Mouse (Mus musculus): ENCODE measurements at regions not wholly inside any gene's neighbourhood (a gene's known extent, or its start where the extent isn't known, plus 50 kb on each side); places are given as distances from the start of the nearest gene placed in this dataset.

- Histone ChIP-seq H3K36me3 (ENCODE audit: control insufficient read depth, insufficient read depth) (no peaks in the 10 kb centered on the region), H3K4me2 (ENCODE audit: low read depth) (no peak overlapping the region), H3K79me2 (ENCODE audit: control insufficient read depth, insufficient read depth) (no peaks in the 10 kb centered on the region), H3K4me3 (no peak overlapping the region), H3ac (ENCODE audit: control insufficient read depth, insufficient read length) (no peak overlapping the region), H3K27me3 (ENCODE audit: control insufficient read depth, insufficient read depth, insufficient read length) (no peaks in the 10 kb centered on the region)
- TF ChIP-seq SRF (IDR thresholded peaks at IDR 0.05; ENCODE audit: control insufficient read depth, insufficient read length, low read depth) (no peak), MAX (IDR thresholded peaks at IDR 0.05; ENCODE audit: low read depth) (no peak), TCF3 (IDR thresholded peaks at IDR 0.05; ENCODE audit: insufficient read length, low read depth) (no peak), POLR2AphosphoS2 (IDR thresholded peaks at IDR 0.05; ENCODE audit: insufficient read length, low read depth) (no peak), USF1 (IDR thresholded peaks at IDR 0.05; ENCODE audit: low read depth) (no peak), POLR2A (IDR thresholded peaks at IDR 0.05; ENCODE audit: insufficient read length, low read depth) (no peak), CEBPB (IDR thresholded peaks at IDR 0.05; ENCODE audit: insufficient read depth, poor library complexity, severe bottlenecking) (no peak)
Measured at GRCm38 (mm10) chr12:9224971-9225370, 195.2 kb downstream of the Ttc32 start.

GRCm38 (mm10) chr12:9227901-9228300, 198.1 kb downstream of the Ttc32 start:
- Histone ChIP-seq H3K4me3 (no peak overlapping the region), H3K79me2 (ENCODE audit: control insufficient read depth, insufficient read depth) (no peaks in the 10 kb centered on the region), H3K4me2 (ENCODE audit: low read depth) (no peak overlapping the region), H3K27me3 (ENCODE audit: control insufficient read depth, insufficient read depth, insufficient read length) (no peaks in the 10 kb centered on the region), H3K36me3 (ENCODE audit: control insufficient read depth, insufficient read depth) (no peaks in the 10 kb centered on the region), H3ac (ENCODE audit: control insufficient read depth, insufficient read length) (no peak overlapping the region)
- TF ChIP-seq CEBPB (IDR thresholded peaks at IDR 0.05; ENCODE audit: insufficient read depth, poor library complexity, severe bottlenecking) (no peak), MAX (IDR thresholded peaks at IDR 0.05; ENCODE audit: low read depth) (no peak), POLR2AphosphoS2 (IDR thresholded peaks at IDR 0.05; ENCODE audit: insufficient read length, low read depth) (no peak), TCF12 (IDR thresholded peaks at IDR 0.05; ENCODE audit: insufficient read depth, poor library complexity, severe bottlenecking) (no peak), E2F4 (IDR thresholded peaks at IDR 0.05; ENCODE audit: insufficient read depth) (no peak), MYOD1 (IDR thresholded peaks at IDR 0.05; ENCODE audit: control insufficient read depth in 1 of 3, insufficient read length in 2 of 3, low read depth in 2 of 3) (no peak), POLR2A (IDR thresholded peaks at IDR 0.05; ENCODE audit: insufficient read length, low read depth) (no peak), MYOG (IDR thresholded peaks at IDR 0.05; ENCODE audit: control insufficient read depth in 1 of 3, insufficient read depth in 1 of 3, insufficient read length in 2 of 3, low read depth in 2 of 3) (no peak), REST (IDR thresholded peaks at IDR 0.05; ENCODE audit: insufficient read depth, insufficient read length) (no peak), USF1 (IDR thresholded peaks at IDR 0.05; ENCODE audit: low read depth) (no peak), SRF (IDR thresholded peaks at IDR 0.05; ENCODE audit: control insufficient read depth, insufficient read length, low read depth) (no peak), TCF3 (IDR thresholded peaks at IDR 0.05; ENCODE audit: insufficient read length, low read depth) (no peak)

GRCm38 (mm10) chr12:9228486-9228885, 198.7 kb downstream of the Ttc32 start:
- H3K4me3 ChIP-seq, result no peak overlapping the region
- TF ChIP-seq MYOG (IDR thresholded peaks at IDR 0.05; ENCODE audit: control insufficient read depth in 1 of 3, insufficient read depth in 1 of 3, insufficient read length in 2 of 3, low read depth in 2 of 3) (no peak), SRF (IDR thresholded peaks at IDR 0.05; ENCODE audit: control insufficient read depth, insufficient read length, low read depth) (no peak), POLR2AphosphoS2 (IDR thresholded peaks at IDR 0.05; ENCODE audit: insufficient read length, low read depth) (no peak), TCF12 (IDR thresholded peaks at IDR 0.05; ENCODE audit: insufficient read depth, poor library complexity, severe bottlenecking) (no peak), REST (IDR thresholded peaks at IDR 0.05; ENCODE audit: insufficient read depth, insufficient read length) (no peak), E2F4 (IDR thresholded peaks at IDR 0.05; ENCODE audit: insufficient read depth) (no peak), MYOD1 (IDR thresholded peaks at IDR 0.05; ENCODE audit: control insufficient read depth in 1 of 3, insufficient read length in 2 of 3, low read depth in 2 of 3) (no peak), POLR2A (IDR thresholded peaks at IDR 0.05; ENCODE audit: insufficient read length, low read depth) (no peak), TCF3 (IDR thresholded peaks at IDR 0.05; ENCODE audit: insufficient read length, low read depth) (no peak), USF1 (IDR thresholded peaks at IDR 0.05; ENCODE audit: low read depth) (no peak), MAX (IDR thresholded peaks at IDR 0.05; ENCODE audit: low read depth) (no peak), CEBPB (IDR thresholded peaks at IDR 0.05; ENCODE audit: insufficient read depth, poor library complexity, severe bottlenecking) (no peak)
- H3K27me3 ChIP-seq (ENCODE audit: control insufficient read depth, insufficient read depth, insufficient read length), result no peaks in the 10 kb centered on the region
- H3K4me2 ChIP-seq (ENCODE audit: low read depth), result no peak overlapping the region
- H3K36me3 ChIP-seq (ENCODE audit: control insufficient read depth, insufficient read depth), result no peaks in the 10 kb centered on the region
- H3K79me2 ChIP-seq (ENCODE audit: control insufficient read depth, insufficient read depth), result no peaks in the 10 kb centered on the region
- no peak overlapping the region for H3ac ChIP-seq (ENCODE audit: control insufficient read depth, insufficient read length)

GRCm38 (mm10) chr12:9229981-9230380, 200.2 kb downstream of the Ttc32 start:
- Histone ChIP-seq H3K4me2 (ENCODE audit: low read depth) (no peak overlapping the region), H3ac (ENCODE audit: control insufficient read depth, insufficient read length) (no peak overlapping the region), H3K36me3 (ENCODE audit: control insufficient read depth, insufficient read depth) (no peaks in the 10 kb centered on the region), H3K27me3 (ENCODE audit: control insufficient read depth, insufficient read depth, insufficient read length) (no peaks in the 10 kb centered on the region), H3K79me2 (ENCODE audit: control insufficient read depth, insufficient read depth) (no peaks in the 10 kb centered on the region), H3K4me3 (no peak overlapping the region)
- TF ChIP-seq POLR2AphosphoS2 (IDR thresholded peaks at IDR 0.05; ENCODE audit: insufficient read length, low read depth), result no peak

GRCm38 (mm10) chr12:9230576-9230975, 200.8 kb downstream of the Ttc32 start:
- H3K4me3 ChIP-seq, result no peak overlapping the region
- no peaks in the 10 kb centered on the region for H3K36me3 ChIP-seq (ENCODE audit: control insufficient read depth, insufficient read depth)
- H3K4me2 ChIP-seq (ENCODE audit: low read depth), result no peak overlapping the region
- H3K79me2 ChIP-seq (ENCODE audit: control insufficient read depth, insufficient read depth), result no peaks in the 10 kb centered on the region
- TF ChIP-seq E2F4 (IDR thresholded peaks at IDR 0.05; ENCODE audit: insufficient read depth), result no peak
- TF ChIP-seq POLR2AphosphoS2 (IDR thresholded peaks at IDR 0.05; ENCODE audit: insufficient read length, low read depth), result no peak
- TF ChIP-seq TCF12 (IDR thresholded peaks at IDR 0.05; ENCODE audit: insufficient read depth, poor library complexity, severe bottlenecking), result no peak
- TF ChIP-seq CEBPB (IDR thresholded peaks at IDR 0.05; ENCODE audit: insufficient read depth, poor library complexity, severe bottlenecking), result no peak
- TF ChIP-seq SRF (IDR thresholded peaks at IDR 0.05; ENCODE audit: control insufficient read depth, insufficient read length, low read depth), result no peak
- TF ChIP-seq USF1 (IDR thresholded peaks at IDR 0.05; ENCODE audit: low read depth), result no peak
- no peak for TF ChIP-seq MAX (IDR thresholded peaks at IDR 0.05; ENCODE audit: low read depth)
- no peak for TF ChIP-seq TCF3 (IDR thresholded peaks at IDR 0.05; ENCODE audit: insufficient read length, low read depth)
- TF ChIP-seq REST (IDR thresholded peaks at IDR 0.05; ENCODE audit: insufficient read depth, insufficient read length), result no peak
- H3K27me3 ChIP-seq (ENCODE audit: control insufficient read depth, insufficient read depth, insufficient read length), result no peaks in the 10 kb centered on the region
- H3ac ChIP-seq (ENCODE audit: control insufficient read depth, insufficient read length), result no peak overlapping the region
